Comparison of ENCODE assay signal across 8 mouse cellular contexts in genomic region chr2:90667388-90668265, GRCm38 (mm10). TPM values are rescaled to one million over a fixed set of nuclear protein-coding genes. Genes with fewer than 3 reads are reported as not detected.
DNase-seq lines count a peak whose midpoint lies in the region; ATAC-seq lines count a peak whose summit lies in the region.

No protein-coding gene starts in this region.

- H3K27me3 ChIP-seq in lung, embryonic 15.5 days: no peaks in the 10 kb centered on the region
- no peaks in the 10 kb centered on the region for H3K27me3 ChIP-seq in hindbrain, embryonic 16.5 days (replicated peaks; ENCODE audit: control insufficient read depth, insufficient read depth, low read length)
- H3K27me3 ChIP-seq in limb, embryonic 15.5 days: no peaks in the 10 kb centered on the region

- peak overlapping the region; percentile 29; the same call in 1 of the 2 replicates for H3K4me2 ChIP-seq in lung, embryonic 15.5 days
- H3K4me2 ChIP-seq in hindbrain, embryonic 16.5 days (ENCODE audit: low read length): peak overlapping the region; percentile 37
- peak overlapping the region; percentile 34 for H3K4me2 ChIP-seq in limb, embryonic 15.5 days

- no peak overlapping the region for H3K9ac ChIP-seq in lung, embryonic 15.5 days
- no peak overlapping the region for H3K9ac ChIP-seq in hindbrain, embryonic 16.5 days (ENCODE audit: low read depth, low read length)
- no peak overlapping the region for H3K9ac ChIP-seq in limb, embryonic 15.5 days

- H3K4me1 ChIP-seq in lung, embryonic 15.5 days: peaks cover 5% of the 10 kb centered on the region; the same call in 1 of the 2 replicates
- H3K4me1 ChIP-seq in hindbrain, embryonic 16.5 days (ENCODE audit: control insufficient read depth, insufficient read depth, low read depth, low read length): no peaks in the 10 kb centered on the region
- H3K4me1 ChIP-seq in limb, embryonic 15.5 days: peaks cover 15% of the 10 kb centered on the region

- no peak for ATAC-seq in lung, embryonic 15.5 days (ENCODE audit: borderline replicate concordance, extremely low read depth, low FRiP score, low TSS enrichment)
- peak; percentile 75 for ATAC-seq in hindbrain, embryonic 16.5 days
- no peak for ATAC-seq in limb, embryonic 15.5 days (ENCODE audit: insufficient number of reproducible peaks, low FRiP score, low TSS enrichment, low read depth)

- DNase-seq in lung, postnatal 4 days: no peak
- DNase-seq in embryo, embryonic 9.5 days (ENCODE audit: extremely low spot score): peak; percentile 34
- peak; percentile 27 to 29 for DNase-seq in right cerebral cortex, adult 2 months (ENCODE audit: low spot score in 2 of 2)
- DNase-seq in layer of hippocampus, postnatal 36 days: no peak
- DNase-seq in cerebellum, adult 9-10 months: no peak

- H3K4me3 ChIP-seq in lung, embryonic 15.5 days: no peak overlapping the region
- no peak overlapping the region for H3K4me3 ChIP-seq in hindbrain, embryonic 16.5 days (ENCODE audit: low read length)
- H3K4me3 ChIP-seq in limb, embryonic 15.5 days: peak overlapping the region; percentile 13

- 26% methylated on average over 21 of the region's 21 CpGs for WGBS in lung, embryonic 15.5 days
- 43% methylated on average over 21 of the region's 21 CpGs for WGBS in hindbrain, embryonic 16.5 days
- WGBS in limb, embryonic 15.5 days: 13% methylated on average over 21 of the region's 21 CpGs

- H3K36me3 ChIP-seq in lung, embryonic 15.5 days: no peaks in the 10 kb centered on the region
- H3K36me3 ChIP-seq in hindbrain, embryonic 16.5 days (ENCODE audit: control insufficient read depth, insufficient read depth, low read length): no peaks in the 10 kb centered on the region
- no peaks in the 10 kb centered on the region for H3K36me3 ChIP-seq in limb, embryonic 15.5 days

- H3K27ac ChIP-seq in lung, embryonic 15.5 days: no peak overlapping the region
- no peak overlapping the region for H3K27ac ChIP-seq in hindbrain, embryonic 16.5 days (ENCODE audit: low read depth, low read length)
- H3K27ac ChIP-seq in limb, embryonic 15.5 days: peak overlapping the region; percentile 43; the same call in 1 of the 2 replicates

- no peaks in the 10 kb centered on the region for H3K9me3 ChIP-seq in lung, embryonic 15.5 days
- no peaks in the 10 kb centered on the region for H3K9me3 ChIP-seq in hindbrain, embryonic 16.5 days (ENCODE audit: control insufficient read depth, low read length)
- 0 out of 2 replicates have a peak, but pooled peaks cover 3% of the 10 kb centered on the region for H3K9me3 ChIP-seq in limb, embryonic 15.5 days

RNA-seq across cellular contexts. Expression of gene Nup160, which starts 9.4 kb away (rescaled TPM):
- polyA plus RNA-seq in lung, embryonic 15.5 days (2015; fragmentation: Nextera tagmentation; extraction: Ambion mirVana): 45.0 and 52.5 TPM in 2 replicates
- polyA plus RNA-seq in hindbrain, embryonic 16.5 days (2015; fragmentation: Nextera tagmentation; extraction: Ambion mirVana): 19.8 and 23.0 TPM in 2 replicates
- 28.4 and 32.7 TPM in 2 replicates for polyA plus RNA-seq in limb, embryonic 15.5 days (2015; fragmentation: Nextera tagmentation; extraction: Ambion mirVana)
- 10 to 100 TPM; 17.7 to 18.1 TPM for total RNA-seq in layer of hippocampus, postnatal 36 days (2021)

Comparison
In these comparisons a context has a peak if more than half of its experiments do, and no peak if none do; other contexts are left out.
1. DNase-seq: peak in embryo, embryonic 9.5 days (single experiment) and right cerebral cortex, adult 2 months (2 of 2); none in lung, postnatal 4 days (0 of 2), layer of hippocampus, postnatal 36 days (0 of 2) and cerebellum, adult 9-10 months (single experiment).
2. Peak in every context shown above with its lines, with median percentiles within 50 percentile points of each other: H3K4me2 ChIP-seq.